Mouse (Mus musculus) left cerebral cortex, adult 18-20 months (tissue): ENCODE data around the gene Sec24b. TPM values are rescaled to one million over a fixed set of nuclear protein-coding genes. Genes with fewer than 3 reads are reported as not detected.

ENCODE experiments used
- total RNA-seq, 2 experiments: library from RNA; stranded (reverse); gene quantifications; 2 replicates each; pipeline ENCODE4 v1.2.3; 2021

The Sec24b gene
- total RNA-seq, 2 experiments from 2014 or later: 51.0 to 54.2 TPM

Other genes starting within 250 kb of the Sec24b start
- under 1 TPM; 0.40 to 0.77 TPM for gene Rrh, start 239.0 kb downstream of the Sec24b start, total RNA-seq
- 10 to 100 TPM; 37.3 to 46.1 TPM for gene Gar1, start 230.2 kb downstream of the Sec24b start, total RNA-seq
- gene Cfi, start 225.7 kb downstream of the Sec24b start, total RNA-seq: not detected
- 10 to 100 TPM; 16.9 to 22.9 TPM for gene Pla2g12a, start 182.9 kb downstream of the Sec24b start, total RNA-seq
- 1 to 10 TPM; 5.3 to 7.8 TPM for gene Casp6, start 160.1 kb downstream of the Sec24b start, total RNA-seq
- gene Mcub, start 91.3 kb downstream of the Sec24b start, total RNA-seq: 1 to 10 TPM; 1.0 to 2.4 TPM
- gene Col25a1, start 69.9 kb upstream of the Sec24b start, total RNA-seq: 10 to 100 TPM; 39.5 to 41.4 TPM